Mouse (Mus musculus) mature B cell (primary cell): ENCODE results near the gene Ryr3.

Experiments
- in situ Hi-C: fragments of 300-500 bp; cut with MboI; formaldehyde crosslinking; loops from 2 replicates; pipeline ENCODE4 v1.14.3; 2019

Ryr3 gene

GRCm38 (mm10) chr2:112910579-112910978 lies 306.3 kb downstream of the Ryr3 start:
- in situ Hi-C loops: no loop called here

- in situ Hi-C loops: no loop called here
Observed at GRCm38 (mm10) chr2:112909142-112909541, 307.8 kb downstream of the Ryr3 start.

- in situ Hi-C loops: no loop called here
Observed at GRCm38 (mm10) chr2:112900747-112901146, 316.1 kb downstream of the Ryr3 start.

- in situ Hi-C loops: no loop called here
Observed at GRCm38 (mm10) chr2:112884456-112885114, 332.3 kb downstream of the Ryr3 start.

GRCm38 (mm10) chr2:112881805-112882204 lies 335.1 kb downstream of the Ryr3 start:
- in situ Hi-C loops: no loop called here

- in situ Hi-C loops: no loop called here
Observed at GRCm38 (mm10) chr2:112881376-112881775, 335.5 kb downstream of the Ryr3 start.

GRCm38 (mm10) chr2:112877404-112877803 lies 339.5 kb downstream of the Ryr3 start:
- in situ Hi-C loops: no loop called here

- in situ Hi-C loops: no loop called here
Observed at GRCm38 (mm10) chr2:112866043-112866551, 350.8 kb downstream of the Ryr3 start.

- in situ Hi-C loops: no loop called here
Observed at GRCm38 (mm10) chr2:112861792-112862191, 355.1 kb downstream of the Ryr3 start.

- in situ Hi-C loops: no loop called here
Observed at GRCm38 (mm10) chr2:112845583-112846512, 371.0 kb downstream of the Ryr3 start.

- in situ Hi-C loops: no loop called here
Observed at GRCm38 (mm10) chr2:112842877-112843276, 374.0 kb downstream of the Ryr3 start.

- in situ Hi-C loops: no loop called here
Observed at GRCm38 (mm10) chr2:112831423-112832305, 385.2 kb downstream of the Ryr3 start.

- in situ Hi-C loops: no loop called here
Observed at GRCm38 (mm10) chr2:112826571-112826970, 390.3 kb downstream of the Ryr3 start.

GRCm38 (mm10) chr2:112822721-112823120 lies 394.2 kb downstream of the Ryr3 start:
- in situ Hi-C loops: no loop called here

GRCm38 (mm10) chr2:112819059-112819458 lies 397.8 kb downstream of the Ryr3 start:
- in situ Hi-C loops: no loop called here

GRCm38 (mm10) chr2:112816976-112817375 lies 399.9 kb downstream of the Ryr3 start:
- in situ Hi-C loops: no loop called here

- in situ Hi-C loops: no loop called here
Observed at GRCm38 (mm10) chr2:112815960-112816359, 400.9 kb downstream of the Ryr3 start.

GRCm38 (mm10) chr2:112812637-112813402 lies 404.1 kb downstream of the Ryr3 start:
- in situ Hi-C loops: no loop called here

GRCm38 (mm10) chr2:112806015-112806414 lies 410.9 kb downstream of the Ryr3 start:
- in situ Hi-C loops: no loop called here

- in situ Hi-C loops: no loop called here
Observed at GRCm38 (mm10) chr2:112799995-112800353, 416.9 kb downstream of the Ryr3 start.

- in situ Hi-C loops: no loop called here
Observed at GRCm38 (mm10) chr2:112799351-112799994, 417.4 kb downstream of the Ryr3 start.
